Mouse (Mus musculus) embryonic facial prominence, embryonic 13.5 days (tissue): ENCODE measurements around the gene Pigc. TPM values are rescaled to one million over a fixed set of nuclear protein-coding genes. Genes with fewer than 3 reads are reported as not detected.

Source experiments
- ATAC-seq: fragments of 200-750 bp; cut with Nextera tagmentation; 2 replicates; pipeline ENCODE4 v1.8.0; 2017; ENCODE audit warnings: low read depth; ENCODE audit not compliant: insufficient number of reproducible peaks, insufficient read depth, low FRiP score, low TSS enrichment
- H3K27ac ChIP-seq: fragments of 300-500 bp; sonication (generic); 2 replicates; pipeline ENCODE4 v1.5.1; 2015; ENCODE audit warnings: moderate library complexity, mild to moderate bottlenecking, inconsistent platforms
- H3K27me3 ChIP-seq: fragments of 300-500 bp; sonication (generic); 2 replicates; pipeline ENCODE4 v1.6.1; 2015; ENCODE audit warnings: mild to moderate bottlenecking, inconsistent platforms
- H3K36me3 ChIP-seq: fragments of 300-500 bp; sonication (generic); 2 replicates; pipeline ENCODE4 v1.6.1; 2015; ENCODE audit warnings: mild to moderate bottlenecking, inconsistent platforms
- H3K4me1 ChIP-seq: fragments of 300-500 bp; sonication (generic); 2 replicates; pipeline ENCODE4 v1.6.1; 2015; ENCODE audit warnings: inconsistent platforms
- H3K4me2 ChIP-seq: fragments of 300-500 bp; sonication (generic); 2 replicates; pipeline ENCODE4 v1.6.1; 2015; ENCODE audit warnings: moderate library complexity, mild to moderate bottlenecking, inconsistent platforms
- H3K4me3 ChIP-seq: fragments of 300-500 bp; sonication (generic); 2 replicates; pipeline ENCODE4 v1.5.1; 2015; ENCODE audit warnings: mild to moderate bottlenecking, inconsistent platforms
- H3K9ac ChIP-seq: fragments of 300-500 bp; sonication (generic); 2 replicates; pipeline ENCODE4 v1.6.1; 2015; ENCODE audit warnings: mild to moderate bottlenecking, inconsistent platforms
- H3K9me3 ChIP-seq: fragments of 300-500 bp; sonication (generic); 2 replicates; pipeline ENCODE4 v1.6.1; 2016; ENCODE audit warnings: inconsistent platforms
- WGBS: fragments of 180-500 bp; shearing (Covaris S2); methylation state at CpG from one replicate; pipeline ENCODE4 v1.1.7; 2015; ENCODE audit warnings: mixed read lengths; 5-methylcytosine and 5-hydroxymethylcytosine counted together
- polyA plus RNA-seq: library from polyadenylated mRNA; unstranded; fragments of >200 nt; fragmentation: Nextera tagmentation; extraction: Ambion mirVana; gene quantifications from 2 replicates; pipeline ENCODE4 v1.2.1, GENCODE M21; 2015

Pigc gene
- polyA plus RNA-seq, 1 experiment from 2014 or later = 51.4 TPM

DNA sequence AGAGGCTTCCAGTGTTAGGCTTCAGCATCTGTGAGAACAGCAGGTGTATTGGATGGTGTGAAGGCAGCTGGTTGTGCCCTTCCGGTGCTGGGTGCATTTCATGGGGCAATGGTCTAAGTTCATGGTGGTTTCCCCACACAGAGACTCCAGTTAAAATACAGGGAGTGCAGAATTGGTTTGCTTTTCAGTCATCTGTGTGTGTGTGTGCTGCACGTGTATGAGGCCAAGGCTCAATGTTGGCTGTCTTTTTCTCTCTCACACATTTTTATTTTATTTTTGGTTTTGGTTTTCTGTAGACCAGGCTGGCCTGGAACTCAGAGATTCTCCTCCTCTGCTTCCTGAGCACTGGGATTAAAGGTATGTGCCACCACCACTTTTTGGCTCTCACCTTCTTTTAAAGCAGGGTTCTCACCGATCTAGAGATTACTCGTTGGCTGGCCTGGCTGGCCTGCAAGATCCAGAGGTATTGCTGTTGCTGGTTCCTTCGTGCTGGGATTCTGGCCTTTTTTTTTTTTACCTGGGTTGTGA lies 9.3 kb downstream of the Pigc start:
- H3K9me3 ChIP-seq = no peaks in the 10 kb centered on the region
- H3K4me2 ChIP-seq = no peak overlapping the region
- peaks cover 61% of the 10 kb centered on the region for H3K4me1 ChIP-seq
- no peak for ATAC-seq
- 78% methylated on average over 5 of the region's 5 CpGs for WGBS
- no peak overlapping the region for H3K9ac ChIP-seq
- H3K27ac ChIP-seq = peak overlapping the region; percentile 81
- H3K27me3 ChIP-seq = no peaks in the 10 kb centered on the region
- H3K4me3 ChIP-seq = no peak overlapping the region
- H3K36me3 ChIP-seq = no peaks in the 10 kb centered on the region

DNA sequence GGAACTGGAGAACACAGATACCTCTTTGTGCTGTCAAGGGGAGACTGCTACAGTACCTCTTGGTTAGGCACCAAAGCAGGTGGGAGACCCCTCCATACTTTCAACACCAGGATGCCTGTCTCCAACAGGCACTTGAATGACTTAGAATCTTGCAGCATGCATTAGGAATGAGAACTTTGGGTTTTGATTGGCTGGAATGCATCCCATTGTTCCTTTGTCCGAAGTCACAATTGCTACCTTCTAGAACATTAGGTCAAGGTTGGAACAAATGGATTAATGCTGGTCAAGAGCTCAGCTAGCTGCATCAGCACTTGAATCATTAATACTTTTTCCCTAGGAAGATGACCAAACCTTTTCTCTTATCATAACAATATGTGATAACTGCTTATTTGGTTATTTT lies 10.6 kb downstream of the Pigc start, which contains the start of gene 4930558K02Rik:
TSS of gene 4930558K02Rik (minus strand) at position 101 of the 400 bp plus-strand sequence.
- H3K9me3 ChIP-seq = no peaks in the 10 kb centered on the region
- ATAC-seq = no peak
- no peak within 1 kb of the TSS for H3K9ac ChIP-seq
- WGBS = 78% methylated on average over 1 of the region's 1 CpGs
- no peak within 1 kb of the TSS for H3K4me3 ChIP-seq
- peaks cover 60% of the 10 kb centered on the region for H3K4me1 ChIP-seq
- no peak within 1 kb of the TSS for H3K4me2 ChIP-seq
- no peaks in the 10 kb centered on the region for H3K36me3 ChIP-seq
- peak within 1 kb of the TSS; percentile 82 for H3K27ac ChIP-seq
- no peaks in the 10 kb centered on the region for H3K27me3 ChIP-seq

DNA sequence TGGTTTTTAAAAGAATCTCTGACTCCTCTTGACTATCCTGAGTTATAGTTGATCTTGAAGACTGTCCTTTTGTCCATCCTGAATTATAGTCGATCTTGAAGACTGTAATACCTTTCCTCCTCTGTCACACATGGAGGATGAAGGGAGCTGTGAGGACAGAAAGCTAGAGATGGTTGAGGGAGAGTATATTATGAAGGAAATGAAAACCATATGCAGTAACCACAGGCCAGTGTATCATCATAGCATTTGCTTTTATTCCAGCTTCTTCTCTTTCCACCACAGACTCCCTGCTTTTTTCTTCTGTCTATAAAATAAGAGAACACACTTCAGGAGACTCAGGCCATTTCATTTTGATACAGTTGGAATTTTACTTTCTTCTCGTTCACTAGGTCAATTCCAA lies 11.1 kb downstream of the Pigc start:
- H3K4me3 ChIP-seq = no peak overlapping the region
- H3K4me1 ChIP-seq = peaks cover 60% of the 10 kb centered on the region
- H3K27me3 ChIP-seq = no peaks in the 10 kb centered on the region
- no peaks in the 10 kb centered on the region for H3K36me3 ChIP-seq
- no peaks in the 10 kb centered on the region for H3K9me3 ChIP-seq
- WGBS = 44% methylated on average over 2 of the region's 2 CpGs
- no peak overlapping the region for H3K4me2 ChIP-seq
- ATAC-seq = no peak
- H3K9ac ChIP-seq = no peak overlapping the region
- peak overlapping the region; percentile 82; the same call in 1 of the 2 replicates for H3K27ac ChIP-seq

- no peak overlapping the region for H3K9ac ChIP-seq
- no peak for ATAC-seq
- H3K4me3 ChIP-seq = no peak overlapping the region
- H3K9me3 ChIP-seq = no peaks in the 10 kb centered on the region
- WGBS = 52% methylated on average over 9 of the region's 9 CpGs
- peak overlapping the region; percentile 82 for H3K27ac ChIP-seq
- no peaks in the 10 kb centered on the region for H3K36me3 ChIP-seq
- H3K27me3 ChIP-seq = no peaks in the 10 kb centered on the region
- H3K4me2 ChIP-seq = 0 out of 2 replicates have a peak overlapping the region, but pooled peaks have one; percentile 7
- H3K4me1 ChIP-seq = peaks cover 60% of the 10 kb centered on the region
These were observed 11.8 kb downstream of the Pigc start for GRCm38 (mm10) chr1:161980626-161981298.

GRCm38 (mm10) chr1:161983451-161983850 lies 14.5 kb downstream of the Pigc start:
- Histone ChIP-seq H3K4me3 (no peak overlapping the region), H3K27me3 (no peaks in the 10 kb centered on the region), H3K9me3 (no peaks in the 10 kb centered on the region), H3K27ac (peak overlapping the region; percentile 34; the same call in 1 of the 2 replicates), H3K36me3 (no peaks in the 10 kb centered on the region), H3K4me1 (peaks cover 35% of the 10 kb centered on the region), H3K4me2 (no peak overlapping the region), H3K9ac (no peak overlapping the region)
- no peak for ATAC-seq
- 70% methylated on average over 6 of the region's 6 CpGs for WGBS

- H3K27ac ChIP-seq = peak overlapping the region; percentile 55; the same call in 1 of the 2 replicates
- no peaks in the 10 kb centered on the region for H3K36me3 ChIP-seq
- H3K4me2 ChIP-seq = no peak overlapping the region
- H3K4me3 ChIP-seq = no peak overlapping the region
- WGBS = 27% methylated on average over 4 of the region's 4 CpGs
- ATAC-seq = no peak
- H3K9me3 ChIP-seq = no peaks in the 10 kb centered on the region
- no peaks in the 10 kb centered on the region for H3K27me3 ChIP-seq
- H3K4me1 ChIP-seq = peaks cover 35% of the 10 kb centered on the region
- H3K9ac ChIP-seq = no peak overlapping the region
These were observed 15.1 kb downstream of the Pigc start for GRCm38 (mm10) chr1:161983979-161984566.

DNA sequence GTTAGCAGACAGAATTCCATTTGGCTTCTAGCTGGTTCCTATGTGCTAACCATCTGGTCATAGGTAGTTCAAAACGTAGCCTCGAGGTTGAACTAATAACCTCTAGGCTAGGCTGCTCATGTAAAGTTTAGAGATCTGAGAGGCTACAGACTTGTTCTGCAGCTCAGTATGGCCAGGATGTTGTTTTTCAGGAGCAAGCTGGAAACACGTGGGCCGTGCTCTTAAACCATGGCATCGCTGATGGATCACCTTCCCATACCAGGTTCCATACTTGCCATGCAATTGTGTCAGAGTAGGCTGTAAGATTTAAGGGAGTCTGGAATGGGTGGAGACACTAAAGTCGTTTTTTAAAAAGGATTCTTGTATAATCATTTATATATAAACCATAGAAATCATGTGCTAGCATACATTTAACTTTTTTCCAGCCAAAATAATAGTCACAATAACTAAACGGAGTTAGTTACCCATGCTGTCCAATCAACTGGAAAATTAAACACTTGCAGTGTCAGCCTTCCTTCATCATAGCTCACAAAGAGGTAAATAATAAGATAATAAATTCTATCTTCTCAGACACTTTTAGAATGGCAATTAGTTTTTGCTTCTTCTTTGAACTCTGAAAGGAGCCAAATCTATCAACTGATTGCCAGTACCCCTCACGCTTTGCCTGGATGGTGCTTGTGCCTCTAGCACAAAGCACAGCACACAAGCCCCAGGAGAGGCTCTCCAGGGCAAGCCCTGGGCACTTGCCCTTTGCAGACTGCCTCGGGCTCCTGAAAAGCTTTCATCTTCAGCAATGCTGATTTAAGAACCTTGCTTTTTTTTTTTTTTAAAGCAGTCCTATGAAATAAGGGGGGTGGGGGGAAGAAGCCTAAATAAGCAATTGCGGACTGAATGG lies 21.9 kb downstream of the Pigc start:
- no peak for ATAC-seq
- H3K36me3 ChIP-seq = no peaks in the 10 kb centered on the region
- no peaks in the 10 kb centered on the region for H3K9me3 ChIP-seq
- 0 out of 2 replicates have a peak, but pooled peaks cover 4% of the 10 kb centered on the region for H3K4me1 ChIP-seq
- no peak overlapping the region for H3K9ac ChIP-seq
- H3K4me3 ChIP-seq = no peak overlapping the region
- no peak overlapping the region for H3K4me2 ChIP-seq
- WGBS = 61% methylated on average over 10 of the region's 10 CpGs
- H3K27ac ChIP-seq = 0 out of 2 replicates have a peak overlapping the region, but pooled peaks have one; percentile 34
- no peaks in the 10 kb centered on the region for H3K27me3 ChIP-seq

DNA sequence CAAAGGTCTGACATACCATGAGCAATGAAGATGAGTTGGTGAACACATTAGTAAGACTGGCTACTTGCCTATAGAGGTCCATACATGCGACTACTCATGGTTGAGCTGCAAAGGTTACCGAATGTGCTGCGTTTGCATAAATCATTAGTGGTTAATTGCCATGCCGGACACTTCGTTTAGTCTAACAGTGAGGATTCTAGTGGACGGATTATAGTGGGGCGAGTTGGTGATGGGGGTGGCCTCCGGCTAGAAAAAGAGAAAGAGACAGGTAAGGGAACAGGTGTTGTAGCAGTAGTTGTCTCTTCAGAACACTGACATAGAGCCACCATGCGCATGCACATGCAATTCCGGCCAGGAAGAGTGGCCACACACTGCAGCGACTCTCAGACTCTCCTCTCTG lies 22.9 kb downstream of the Pigc start:
- 96% methylated on average over 11 of the region's 11 CpGs for WGBS
- H3K27ac ChIP-seq = no peak overlapping the region
- ATAC-seq = no peak
- no peaks in the 10 kb centered on the region for H3K9me3 ChIP-seq
- H3K36me3 ChIP-seq = no peaks in the 10 kb centered on the region
- no peak overlapping the region for H3K4me3 ChIP-seq
- H3K4me2 ChIP-seq = no peak overlapping the region
- H3K27me3 ChIP-seq = no peaks in the 10 kb centered on the region
- H3K9ac ChIP-seq = no peak overlapping the region
- 0 out of 2 replicates have a peak, but pooled peaks cover 4% of the 10 kb centered on the region for H3K4me1 ChIP-seq

DNA sequence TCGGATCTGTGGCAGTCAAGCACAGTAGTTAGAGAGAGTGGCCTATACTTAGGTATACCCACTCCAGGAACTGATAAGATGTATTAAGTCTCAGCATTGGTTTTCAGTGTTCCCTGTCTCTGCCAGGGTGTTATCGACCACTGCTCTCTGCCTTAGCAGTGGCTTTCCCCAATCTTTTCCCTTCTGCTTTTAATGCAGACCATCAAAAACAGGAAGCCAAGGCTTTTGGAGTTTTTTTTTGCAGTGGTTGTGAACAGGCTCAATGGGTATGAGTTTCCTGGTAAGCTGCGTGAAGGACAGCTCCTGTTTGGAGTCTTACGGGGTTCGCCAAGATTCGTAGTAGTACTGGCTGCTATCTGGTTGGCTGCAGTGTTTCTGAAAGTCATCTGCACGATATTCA lies 23.4 kb downstream of the Pigc start:
- no peaks in the 10 kb centered on the region for H3K27me3 ChIP-seq
- H3K27ac ChIP-seq = no peak overlapping the region
- no peak overlapping the region for H3K4me2 ChIP-seq
- H3K4me1 ChIP-seq = 0 out of 2 replicates have a peak, but pooled peaks cover 4% of the 10 kb centered on the region
- H3K9me3 ChIP-seq = no peaks in the 10 kb centered on the region
- H3K9ac ChIP-seq = no peak overlapping the region
- ATAC-seq = no peak
- no peaks in the 10 kb centered on the region for H3K36me3 ChIP-seq
- H3K4me3 ChIP-seq = no peak overlapping the region
- 82% methylated on average over 7 of the region's 7 CpGs for WGBS

DNA sequence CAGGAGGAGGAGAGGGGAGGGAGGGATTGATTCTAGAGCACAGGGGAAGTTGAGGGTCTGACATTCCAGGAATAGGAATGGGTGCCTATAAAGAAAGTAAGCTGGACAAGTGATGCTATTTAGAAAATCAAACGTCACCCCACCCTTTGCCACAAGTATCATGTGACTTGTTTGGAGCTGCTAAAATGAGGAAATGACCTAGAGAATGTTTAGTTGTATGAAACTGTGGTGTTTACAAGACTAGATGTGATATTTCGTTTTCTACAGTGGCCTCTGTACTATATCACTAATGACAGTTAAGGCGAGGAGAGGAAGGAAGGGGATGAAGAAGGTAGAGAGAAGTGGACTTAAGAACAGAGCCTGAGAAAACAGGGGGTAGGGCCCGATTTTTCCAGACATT lies 29.8 kb downstream of the Pigc start:
- ATAC-seq = no peak
- Histone ChIP-seq H3K4me1 (peaks cover 37% of the 10 kb centered on the region), H3K9ac (no peak overlapping the region), H3K4me3 (no peak overlapping the region), H3K27ac (peak overlapping the region; percentile 96), H3K9me3 (no peaks in the 10 kb centered on the region), H3K27me3 (no peaks in the 10 kb centered on the region), H3K4me2 (no peak overlapping the region), H3K36me3 (no peaks in the 10 kb centered on the region)
- 72% methylated on average over 4 of the region's 4 CpGs for WGBS

- Histone ChIP-seq H3K4me2 (peak overlapping the region; percentile 34; the same call in 1 of the 2 replicates), H3K4me1 (peaks cover 43% of the 10 kb centered on the region), H3K27ac (peak overlapping the region; percentile 96), H3K27me3 (no peaks in the 10 kb centered on the region), H3K4me3 (no peak overlapping the region), H3K36me3 (no peaks in the 10 kb centered on the region), H3K9me3 (no peaks in the 10 kb centered on the region), H3K9ac (peak overlapping the region; percentile 38; the same call in 1 of the 2 replicates)
- 23% methylated on average over 5 of the region's 5 CpGs for WGBS
- ATAC-seq = no peak
These were observed 30.4 kb downstream of the Pigc start for GRCm38 (mm10) chr1:161999338-161999737.
